Comparison of ENCODE assay signal across 19 mouse cellular contexts in the genomic region with DNA sequence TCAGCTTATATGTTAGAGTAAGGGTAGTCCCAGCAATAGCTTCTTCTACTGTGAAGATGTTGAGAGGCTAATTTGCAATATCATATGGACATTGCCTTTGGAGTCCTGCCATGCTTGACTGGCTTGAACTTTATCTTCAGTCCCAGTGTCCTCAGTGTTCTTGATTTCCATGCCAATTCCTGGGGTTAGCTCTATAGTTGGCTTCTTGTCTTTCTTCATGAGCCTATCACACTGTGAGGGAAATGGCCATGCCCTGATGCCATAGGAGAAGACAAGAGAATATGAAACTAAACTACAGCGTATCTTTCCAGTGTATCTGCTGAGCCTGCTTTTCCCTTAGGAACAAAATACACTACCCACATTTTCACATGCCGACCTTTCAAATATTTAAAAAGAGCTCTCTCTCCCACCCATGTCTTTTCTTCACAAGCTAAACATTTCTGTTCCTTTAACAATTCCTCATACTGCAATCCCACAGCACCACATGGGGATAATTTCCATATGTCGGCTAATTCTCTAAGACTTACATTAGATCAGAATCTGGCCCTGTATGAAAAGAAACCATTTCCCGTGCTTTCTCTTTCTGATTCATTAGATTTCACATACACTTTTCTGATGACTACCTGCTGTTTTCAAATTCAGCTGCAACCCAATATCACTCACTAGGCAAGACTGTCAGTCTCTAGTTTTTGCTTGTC.
DNase-seq lines count a peak whose midpoint lies in the region; ATAC-seq lines count a peak whose summit lies in the region.
"Had no signal": no experiment of that assay in that cellular context is flagged by ENCODE, and none has a peak within 500 bp of the region (broad histone marks: within the 10 kb centered on the region; RNA-seq: fewer than 3 reads in every experiment).

No protein-coding gene starts in this region.

- no peak overlapping the region for H3K4me2 ChIP-seq in forebrain, embryonic 14.5 days (ENCODE audit: low read length)
- H3K4me2 ChIP-seq in forebrain, embryonic 13.5 days, result no peak overlapping the region
- no peak overlapping the region for H3K4me2 ChIP-seq in stomach, embryonic 15.5 days
- no peak overlapping the region for H3K4me2 ChIP-seq in hindbrain, embryonic 13.5 days
- H3K4me2 ChIP-seq in heart, embryonic 11.5 days, result no peak overlapping the region
- H3K4me2 ChIP-seq: forebrain, embryonic 15.5 days; heart, embryonic 12.5 days; hindbrain, embryonic 15.5 days; liver, embryonic 15.5 days; neural tube, embryonic 13.5 days had no signal

- peak; percentile 20 for DNase-seq in forebrain, embryonic 14.5 days (ENCODE audit: low spot score)
- DNase-seq in layer of hippocampus, adult 18-20 months (ENCODE audit: low spot score in 2 of 2), result peak; percentile 1 to 29
- no peak for DNase-seq in layer of hippocampus, adult 9-10 months (ENCODE audit: low spot score)
- peak; percentile 32 to 34 for DNase-seq in cerebellum, adult 18-20 months
- DNase-seq: adrenal gland, adult 8-10 months; kidney, adult 18-20 months; layer of hippocampus, adult 9-11 months; right cerebral cortex, postnatal 14 days; thymus, postnatal 25 days had no signal

- no peak overlapping the region for H3K27ac ChIP-seq in forebrain, embryonic 14.5 days (ENCODE audit: low read depth, low read length)
- no peak overlapping the region for H3K27ac ChIP-seq in forebrain, embryonic 13.5 days
- H3K27ac ChIP-seq in stomach, embryonic 15.5 days, result peak overlapping the region; percentile 21; the same call in 1 of the 2 replicates
- H3K27ac ChIP-seq in hindbrain, embryonic 13.5 days, result no peak overlapping the region
- H3K27ac ChIP-seq in heart, embryonic 11.5 days (ENCODE audit: low read depth, low read length), result no peak overlapping the region
- H3K27ac ChIP-seq: forebrain, embryonic 15.5 days; hindbrain, embryonic 15.5 days; liver, embryonic 15.5 days; midbrain, embryonic 10.5 days; neural tube, embryonic 13.5 days had no signal

- no peaks in the 10 kb centered on the region for H3K27me3 ChIP-seq in forebrain, embryonic 14.5 days (replicated peaks; ENCODE audit: control insufficient read depth, insufficient read depth, low read length)
- H3K27me3 ChIP-seq in forebrain, embryonic 13.5 days, result no peaks in the 10 kb centered on the region
- H3K27me3 ChIP-seq in stomach, embryonic 15.5 days (replicated peaks), result no peaks in the 10 kb centered on the region
- no peaks in the 10 kb centered on the region for H3K27me3 ChIP-seq in hindbrain, embryonic 13.5 days
- H3K27me3 ChIP-seq in heart, embryonic 11.5 days (ENCODE audit: control insufficient read depth, insufficient read depth, low read length), result no peaks in the 10 kb centered on the region
- H3K27me3 ChIP-seq: forebrain, embryonic 15.5 days; heart, embryonic 12.5 days; hindbrain, embryonic 15.5 days; liver, embryonic 15.5 days; neural tube, embryonic 13.5 days had no signal

- no peaks in the 10 kb centered on the region for H3K36me3 ChIP-seq in forebrain, embryonic 14.5 days (ENCODE audit: control insufficient read depth, insufficient read depth, low read length)
- no peaks in the 10 kb centered on the region for H3K36me3 ChIP-seq in forebrain, embryonic 13.5 days (ENCODE audit: poor library complexity, severe bottlenecking)
- no peaks in the 10 kb centered on the region for H3K36me3 ChIP-seq in stomach, embryonic 15.5 days
- H3K36me3 ChIP-seq in hindbrain, embryonic 13.5 days, result no peaks in the 10 kb centered on the region
- no peaks in the 10 kb centered on the region for H3K36me3 ChIP-seq in heart, embryonic 11.5 days (ENCODE audit: control insufficient read depth, insufficient read depth, low read length)
- H3K36me3 ChIP-seq: forebrain, embryonic 15.5 days; heart, embryonic 12.5 days; hindbrain, embryonic 15.5 days; liver, embryonic 15.5 days; midbrain, embryonic 10.5 days; neural tube, embryonic 13.5 days had no signal

- WGBS in forebrain, embryonic 14.5 days, result 63% methylated on average over 4 of the region's 4 CpGs
- 67% methylated on average over 4 of the region's 4 CpGs for WGBS in forebrain, embryonic 13.5 days
- WGBS in stomach, embryonic 15.5 days, result 45% methylated on average over 4 of the region's 4 CpGs
- 71% methylated on average over 4 of the region's 4 CpGs for WGBS in hindbrain, embryonic 13.5 days
- WGBS in heart, embryonic 11.5 days (ENCODE audit: insufficient replicate concordance), result 77% methylated on average over 4 of the region's 4 CpGs

- H3K4me3 ChIP-seq in forebrain, embryonic 14.5 days (ENCODE audit: low read depth, low read length), result no peak overlapping the region
- no peak overlapping the region for H3K4me3 ChIP-seq in forebrain, embryonic 13.5 days
- H3K4me3 ChIP-seq in stomach, embryonic 15.5 days (replicated peaks), result no peak overlapping the region
- H3K4me3 ChIP-seq in hindbrain, embryonic 13.5 days, result no peak overlapping the region
- H3K4me3 ChIP-seq in heart, embryonic 11.5 days (ENCODE audit: low read depth, low read length), result no peak overlapping the region
- H3K4me3 ChIP-seq: forebrain, embryonic 15.5 days; heart, embryonic 12.5 days; hindbrain, embryonic 15.5 days; liver, embryonic 15.5 days; midbrain, embryonic 10.5 days; neural tube, embryonic 13.5 days had no signal

- no peak overlapping the region for H3K9ac ChIP-seq in forebrain, embryonic 14.5 days (ENCODE audit: low read length)
- no peak overlapping the region for H3K9ac ChIP-seq in forebrain, embryonic 13.5 days
- H3K9ac ChIP-seq in stomach, embryonic 15.5 days, result no peak overlapping the region
- no peak overlapping the region for H3K9ac ChIP-seq in hindbrain, embryonic 13.5 days
- H3K9ac ChIP-seq in heart, embryonic 11.5 days (ENCODE audit: low read depth, low read length), result no peak overlapping the region
- H3K9ac ChIP-seq: forebrain, embryonic 15.5 days; heart, embryonic 12.5 days; hindbrain, embryonic 15.5 days; liver, embryonic 15.5 days; neural tube, embryonic 13.5 days had no signal

- no peak for ATAC-seq in forebrain, embryonic 14.5 days
- no peak for ATAC-seq in forebrain, embryonic 13.5 days
- no peak for ATAC-seq in stomach, embryonic 15.5 days (ENCODE audit: insufficient read depth, low FRiP score, low read depth)
- no peak for ATAC-seq in hindbrain, embryonic 13.5 days (ENCODE audit: low FRiP score)
- ATAC-seq in heart, embryonic 11.5 days (replicated peaks; ENCODE audit: insufficient number of reproducible peaks, low FRiP score, low TSS enrichment), result no peak
- ATAC-seq: forebrain, embryonic 15.5 days had no signal

- H3K4me1 ChIP-seq in forebrain, embryonic 14.5 days (ENCODE audit: control insufficient read depth, insufficient read depth, low read length), result peaks cover 17% of the 10 kb centered on the region
- H3K4me1 ChIP-seq in forebrain, embryonic 13.5 days, result peaks cover 20% of the 10 kb centered on the region
- peaks cover 3% of the 10 kb centered on the region; the same call in 1 of the 2 replicates for H3K4me1 ChIP-seq in stomach, embryonic 15.5 days
- H3K4me1 ChIP-seq in hindbrain, embryonic 13.5 days (replicated peaks), result no peaks in the 10 kb centered on the region
- H3K4me1 ChIP-seq in heart, embryonic 11.5 days (ENCODE audit: control insufficient read depth, insufficient read depth, low read length), result no peaks in the 10 kb centered on the region
- H3K4me1 ChIP-seq: heart, embryonic 12.5 days; hindbrain, embryonic 15.5 days; liver, embryonic 15.5 days; midbrain, embryonic 10.5 days; neural tube, embryonic 13.5 days had no signal

- H3K9me3 ChIP-seq in forebrain, embryonic 14.5 days (replicated peaks; ENCODE audit: control insufficient read depth, low read length), result no peaks in the 10 kb centered on the region
- no peaks in the 10 kb centered on the region for H3K9me3 ChIP-seq in forebrain, embryonic 13.5 days (replicated peaks)
- H3K9me3 ChIP-seq in stomach, embryonic 15.5 days, result no peaks in the 10 kb centered on the region
- H3K9me3 ChIP-seq in hindbrain, embryonic 13.5 days, result no peaks in the 10 kb centered on the region
- H3K9me3 ChIP-seq in heart, embryonic 11.5 days (replicated peaks; ENCODE audit: control insufficient read depth, low read length), result no peaks in the 10 kb centered on the region
- H3K9me3 ChIP-seq: forebrain, embryonic 15.5 days; heart, embryonic 12.5 days; hindbrain, embryonic 15.5 days; liver, embryonic 15.5 days; midbrain, embryonic 10.5 days; neural tube, embryonic 13.5 days had no signal
